Mouse (Mus musculus): ENCODE results near the gene Trpv5. TPM values are rescaled to one million over a fixed set of nuclear protein-coding genes. Genes with fewer than 3 reads are reported as not detected.

Trpv5 gene
- total RNA-seq, 2 experiments from 2014 or later = 0.10 TPM; not detected in 1

Other genes starting within 250 kb of the Trpv5 start
- gene Gm10334, start 234.6 kb downstream of the Trpv5 start, total RNA-seq (2015) = not detected in 2 replicates
- not detected in 2 replicates for gene Gm10334, start 234.6 kb downstream of the Trpv5 start, total RNA-seq (2017)
- not detected in 2 replicates for gene Prss1, start 221.8 kb downstream of the Trpv5 start, total RNA-seq (2015)
- not detected in 2 replicates for gene Prss1, start 221.8 kb downstream of the Trpv5 start, total RNA-seq (2017)
- not detected in 2 replicates for gene Prss2, start 159.0 kb downstream of the Trpv5 start, total RNA-seq (2015)
- gene Prss2, start 159.0 kb downstream of the Trpv5 start, total RNA-seq (2017) = not detected in 2 replicates
- 0.15 and 4.2 TPM in 2 replicates for gene Ephb6, start 75.3 kb downstream of the Trpv5 start, total RNA-seq (2015)
- 1.7 and 2.6 TPM in 2 replicates for gene Ephb6, start 75.3 kb downstream of the Trpv5 start, total RNA-seq (2017)
- not detected in 2 replicates for gene Trpv6, start 44.4 kb downstream of the Trpv5 start, total RNA-seq (2015)
- gene Trpv6, start 44.4 kb downstream of the Trpv5 start, total RNA-seq (2017) = not detected in 2 replicates
- gene Llcfc1, start 3.7 kb upstream of the Trpv5 start, total RNA-seq (2015) = not detected in 2 replicates
- gene Llcfc1, start 3.7 kb upstream of the Trpv5 start, total RNA-seq (2017) = not detected in 2 replicates
- 15.2 and 34.6 TPM in 2 replicates for gene Kel, start 23.6 kb upstream of the Trpv5 start, total RNA-seq (2015)
- gene Kel, start 23.6 kb upstream of the Trpv5 start, total RNA-seq (2017) = 4.7 and 9.3 TPM in 2 replicates
- not detected in 2 replicates for gene Olfr459, start 94.4 kb upstream of the Trpv5 start, total RNA-seq (2015)
- gene Olfr459, start 94.4 kb upstream of the Trpv5 start, total RNA-seq (2017) = not detected in 2 replicates
- gene Pip, start 166.8 kb upstream of the Trpv5 start, total RNA-seq (2015) = not detected in 2 replicates
- not detected in 2 replicates for gene Pip, start 166.8 kb upstream of the Trpv5 start, total RNA-seq (2017)
- gene Sval2, start 172.2 kb upstream of the Trpv5 start, total RNA-seq (2015) = not detected in 2 replicates
- not detected in 2 replicates for gene Sval2, start 172.2 kb upstream of the Trpv5 start, total RNA-seq (2017)